Mouse (Mus musculus) liver, embryonic 14.5 days (tissue): ENCODE results near the gene Ntn1.

ENCODE experiments used
- CTCF ChIP-seq: IDR thresholded peaks from 2 replicates; pipeline ENCODE4 v1.5.1; 2016; ENCODE audit warnings: antibody characterized with exemption, low read depth, control low read depth
- EP300 ChIP-seq: IDR thresholded peaks from 2 replicates; pipeline ENCODE4 v1.6.1; 2016; ENCODE audit warnings: antibody characterized with exemption, low read depth

DNA sequence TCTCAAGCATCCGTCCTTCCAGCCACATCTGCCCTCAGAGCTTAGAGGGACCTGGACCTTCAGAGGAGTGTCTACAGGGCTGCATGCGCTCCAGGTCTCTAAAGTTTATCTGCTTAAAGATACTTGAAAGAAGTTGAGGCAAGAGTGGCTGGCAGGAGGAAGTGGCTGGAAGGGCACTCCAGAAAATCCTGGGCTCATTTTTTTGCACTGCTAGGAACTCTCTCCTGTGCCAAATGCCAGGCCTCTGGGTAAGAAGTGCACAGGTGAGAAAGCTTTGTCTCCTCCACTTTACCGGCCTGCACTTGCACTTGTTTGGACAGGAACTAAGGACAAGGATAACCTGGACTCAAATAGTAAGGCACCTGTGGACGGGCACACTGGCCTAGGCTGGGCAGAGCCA, 232.2 kb downstream of the Ntn1 start:
- TF ChIP-seq CTCF (no peak), EP300 (no peak)
